Mouse (Mus musculus): ENCODE data around the gene Mef2b. TPM values are rescaled to one million over a fixed set of nuclear protein-coding genes. Genes with fewer than 3 reads are reported as not detected.
A peak's percentile ranks its signal among the peaks of the same experiment; 100 is the strongest.

Mef2b gene
- polyA plus RNA-seq, 1 experiment from 2014 or later: 0.28 TPM

DNA sequence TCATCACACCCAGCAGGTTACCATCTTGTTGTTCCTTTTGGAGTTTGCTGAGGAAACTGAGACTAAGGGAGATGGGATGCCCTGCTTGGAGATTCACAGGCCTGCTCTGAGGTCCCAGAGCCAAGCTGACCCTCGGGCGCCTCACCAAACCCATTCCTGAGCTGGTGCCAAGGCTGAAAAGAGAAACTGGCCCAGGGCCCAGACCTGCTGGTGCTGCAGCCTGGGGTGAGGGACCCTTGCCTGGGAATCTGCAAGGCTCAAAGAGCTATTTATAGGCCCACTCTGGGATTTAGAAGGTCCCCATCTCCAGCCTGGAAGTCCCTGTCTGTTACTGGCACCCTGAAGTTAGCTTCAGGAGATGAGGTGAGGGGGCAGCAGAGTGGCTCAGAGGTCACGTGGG is 11.1 kb upstream of the Mef2b start:
- peaks cover 5% of the 10 kb centered on the region; the same call in 1 of the 2 replicates for H3K4me1 ChIP-seq (replicated peaks; ENCODE audit: control insufficient read depth, insufficient read depth, low read length)
- 89% methylated on average over 3 of the region's 3 CpGs for WGBS
- ATAC-seq (ENCODE audit: low FRiP score) (no peak), DNase-seq (ENCODE audit: low spot score) (no peak)
- H3K27me3 ChIP-seq (ENCODE audit: control insufficient read depth, insufficient read depth, low read length): no peaks in the 10 kb centered on the region
- no peak overlapping the region for H3K9ac ChIP-seq (ENCODE audit: low read depth, low read length)
- H3K4me2 ChIP-seq (replicated peaks; ENCODE audit: low read depth, low read length): no peak overlapping the region
- no peak overlapping the region for H3K27ac ChIP-seq (ENCODE audit: low read depth, low read length)
- no peaks in the 10 kb centered on the region for H3K36me3 ChIP-seq (ENCODE audit: control insufficient read depth, insufficient read depth, low read length)
- no peak overlapping the region for H3K4me3 ChIP-seq (ENCODE audit: low read depth, low read length)
- H3K9me3 ChIP-seq (ENCODE audit: control insufficient read depth, low read length): no peaks in the 10 kb centered on the region

DNA sequence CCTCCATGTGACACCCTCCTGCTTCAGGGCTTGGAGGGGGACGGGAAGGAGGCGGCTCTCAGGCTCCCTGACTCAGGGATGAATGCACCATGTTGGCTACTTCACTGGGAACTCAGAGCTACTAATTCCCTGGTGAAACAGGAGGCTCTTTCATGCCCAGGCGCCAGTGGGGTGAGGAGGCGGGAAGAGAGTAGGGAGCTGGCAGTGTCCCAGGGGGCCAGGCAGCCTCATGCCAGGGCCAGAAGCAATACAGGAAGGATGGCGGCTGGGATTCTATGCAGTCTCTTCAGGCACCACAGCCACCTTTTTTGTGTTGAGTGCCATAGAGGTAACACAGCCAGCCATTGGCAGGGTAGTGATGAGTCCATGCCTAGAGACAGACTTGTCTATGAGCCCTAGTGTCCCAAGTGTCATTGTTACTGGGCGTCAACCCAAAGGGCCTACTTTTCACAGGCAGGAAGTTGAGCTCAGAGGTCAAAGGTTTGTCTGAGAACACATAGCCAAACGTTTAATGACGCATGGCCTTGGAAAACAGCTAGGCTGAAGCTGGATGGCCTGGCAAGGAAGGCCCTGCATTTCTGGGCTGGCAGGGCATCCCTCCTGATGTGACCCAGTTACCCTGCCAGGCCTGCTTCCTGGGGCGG is 10.1 kb upstream of the Mef2b start:
- 69% methylated on average over 9 of the region's 9 CpGs for WGBS

DNA sequence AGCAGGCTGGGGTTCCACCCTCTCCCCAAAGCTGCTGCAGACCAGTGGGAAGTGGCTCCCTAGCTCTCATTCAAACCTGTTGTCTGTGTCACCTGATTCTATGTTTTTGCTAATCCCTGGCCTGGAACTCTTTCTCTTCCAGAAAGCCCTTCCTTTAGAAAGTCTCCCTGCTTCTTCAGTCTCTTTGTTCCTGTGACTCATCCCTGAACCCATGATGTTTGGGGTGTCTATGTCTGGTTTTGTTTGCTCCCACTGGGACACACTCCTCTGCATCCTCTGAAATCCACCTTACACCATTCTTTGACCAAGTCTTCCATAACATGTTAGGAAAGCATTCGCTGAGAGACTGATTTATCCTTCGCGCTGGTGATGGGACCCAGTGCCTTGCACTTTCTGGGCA is 9.4 kb upstream of the Mef2b start:
- Histone ChIP-seq H3K4me2 (replicated peaks; ENCODE audit: low read depth, low read length) (no peak overlapping the region), H3K9me3 (ENCODE audit: control insufficient read depth, low read length) (no peaks in the 10 kb centered on the region), H3K27ac (ENCODE audit: low read depth, low read length) (no peak overlapping the region), H3K27me3 (ENCODE audit: control insufficient read depth, insufficient read depth, low read length) (no peaks in the 10 kb centered on the region), H3K9ac (ENCODE audit: low read depth, low read length) (no peak overlapping the region), H3K4me1 (replicated peaks; ENCODE audit: control insufficient read depth, insufficient read depth, low read length) (peaks cover 5% of the 10 kb centered on the region; the same call in 1 of the 2 replicates), H3K4me3 (ENCODE audit: low read depth, low read length) (no peak overlapping the region), H3K36me3 (ENCODE audit: control insufficient read depth, insufficient read depth, low read length) (0 out of 2 replicates have a peak, but pooled peaks cover 4% of the 10 kb centered on the region)
- ATAC-seq (ENCODE audit: low FRiP score) (no peak), DNase-seq (ENCODE audit: low spot score) (no peak)
- 86% methylated on average over 3 of the region's 3 CpGs for WGBS

More for the DNA sequence above, 10.1 kb upstream of the Mef2b start:
- H3K9ac ChIP-seq (ENCODE audit: low read depth, low read length): no peak overlapping the region
- ATAC-seq (ENCODE audit: low FRiP score) (no peak), DNase-seq (ENCODE audit: low spot score) (no peak)
- no peak overlapping the region for H3K4me3 ChIP-seq (ENCODE audit: low read depth, low read length)
- no peaks in the 10 kb centered on the region for H3K9me3 ChIP-seq (ENCODE audit: control insufficient read depth, low read length)
- H3K36me3 ChIP-seq (ENCODE audit: control insufficient read depth, insufficient read depth, low read length): no peaks in the 10 kb centered on the region
- no peak overlapping the region for H3K27ac ChIP-seq (ENCODE audit: low read depth, low read length)
- H3K27me3 ChIP-seq (ENCODE audit: control insufficient read depth, insufficient read depth, low read length): no peaks in the 10 kb centered on the region
- H3K4me1 ChIP-seq (replicated peaks; ENCODE audit: control insufficient read depth, insufficient read depth, low read length): peaks cover 5% of the 10 kb centered on the region; the same call in 1 of the 2 replicates
- no peak overlapping the region for H3K4me2 ChIP-seq (replicated peaks; ENCODE audit: low read depth, low read length)

DNA sequence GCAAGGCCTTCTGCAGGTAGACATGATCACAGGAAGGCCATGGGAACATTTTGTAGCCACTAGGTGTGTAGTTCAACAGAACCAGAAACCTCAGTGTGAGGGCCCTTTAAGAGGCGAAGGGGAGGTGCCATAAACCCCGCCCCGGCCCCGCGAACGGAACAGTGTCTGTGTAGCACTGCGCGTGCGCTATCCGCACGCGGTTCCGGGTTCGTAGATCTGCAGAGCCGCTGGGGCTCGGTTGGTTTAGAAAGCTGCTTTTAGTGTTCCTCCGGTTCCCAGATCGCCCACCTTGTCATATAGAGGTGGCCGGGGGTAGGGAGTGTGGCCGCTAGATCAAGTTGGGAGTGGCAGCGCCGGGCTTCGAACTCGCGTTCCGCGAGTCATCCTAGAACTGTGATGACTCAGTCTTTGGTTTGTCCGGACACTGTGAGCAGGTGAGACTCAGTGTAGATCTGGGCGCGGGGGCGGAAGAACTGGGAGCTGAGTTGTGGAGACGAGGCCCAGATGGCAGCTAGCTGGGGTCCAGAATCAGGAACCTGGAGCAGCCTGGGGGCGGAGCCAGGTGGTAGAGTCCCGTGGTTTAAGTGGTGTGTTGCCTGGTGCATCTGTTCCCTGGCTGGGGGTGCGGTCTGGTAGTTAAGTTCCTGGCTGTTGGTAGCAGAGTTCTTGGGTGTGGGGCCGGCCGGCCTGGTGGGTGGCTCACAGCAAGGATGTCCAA is 8.2 kb upstream of the Mef2b start, which contains the start of gene Nr2c2ap:
Nr2c2ap (plus strand) TSS at position 168 of the 718 bp plus-strand sequence.
- Histone ChIP-seq H3K4me1 (replicated peaks; ENCODE audit: control insufficient read depth, insufficient read depth, low read length) (peaks cover 5% of the 10 kb centered on the region; the same call in 1 of the 2 replicates), H3K4me3 (ENCODE audit: low read depth, low read length) (peak within 1 kb of the TSS; percentile 79), H3K36me3 (ENCODE audit: control insufficient read depth, insufficient read depth, low read length) (0 out of 2 replicates have a peak, but pooled peaks cover 5% of the 10 kb centered on the region), H3K4me2 (replicated peaks; ENCODE audit: low read depth, low read length) (peak within 1 kb of the TSS; percentile 69), H3K9me3 (ENCODE audit: control insufficient read depth, low read length) (no peaks in the 10 kb centered on the region), H3K27ac (ENCODE audit: low read depth, low read length) (no peak within 1 kb of the TSS), H3K27me3 (ENCODE audit: control insufficient read depth, insufficient read depth, low read length) (no peaks in the 10 kb centered on the region), H3K9ac (ENCODE audit: low read depth, low read length) (peak within 1 kb of the TSS; percentile 65)
- WGBS: 1% methylated on average over 37 of the region's 37 CpGs
- peak; percentile 83 for ATAC-seq (ENCODE audit: low FRiP score)
- peak; percentile 93 for DNase-seq (ENCODE audit: low spot score)

DNA sequence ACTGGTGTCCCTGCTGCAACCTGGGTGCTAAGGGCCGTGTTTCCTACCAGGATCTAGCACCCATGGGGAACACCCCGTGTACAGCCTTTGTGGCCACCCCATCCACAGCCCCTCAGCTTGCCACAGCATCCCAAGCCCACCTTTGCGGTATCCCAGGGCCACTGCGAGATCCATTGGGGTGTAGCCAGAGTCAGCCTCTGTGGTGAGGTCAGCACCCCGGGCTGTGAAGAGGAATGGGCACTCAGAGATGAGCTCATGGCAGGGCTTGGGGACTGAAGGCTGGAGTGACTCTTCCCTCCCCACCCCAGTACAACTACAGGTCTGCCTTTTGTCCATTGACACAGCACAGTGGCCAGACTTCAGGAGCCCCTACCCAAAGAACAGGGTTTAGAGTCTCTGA is 5.4 kb upstream of the Mef2b start:
- Histone ChIP-seq H3K9me3 (ENCODE audit: control insufficient read depth, low read length) (no peaks in the 10 kb centered on the region), H3K4me3 (ENCODE audit: low read depth, low read length) (no peak overlapping the region), H3K36me3 (ENCODE audit: control insufficient read depth, insufficient read depth, low read length) (0 out of 2 replicates have a peak, but pooled peaks cover 6% of the 10 kb centered on the region), H3K4me2 (replicated peaks; ENCODE audit: low read depth, low read length) (no peak overlapping the region), H3K9ac (ENCODE audit: low read depth, low read length) (no peak overlapping the region), H3K4me1 (replicated peaks; ENCODE audit: control insufficient read depth, insufficient read depth, low read length) (peaks cover 5% of the 10 kb centered on the region; the same call in 1 of the 2 replicates), H3K27me3 (ENCODE audit: control insufficient read depth, insufficient read depth, low read length) (no peaks in the 10 kb centered on the region), H3K27ac (ENCODE audit: low read depth, low read length) (no peak overlapping the region)
- DNase-seq (ENCODE audit: low spot score) (no peak), ATAC-seq (ENCODE audit: low FRiP score) (no peak)
- 91% methylated on average over 5 of the region's 5 CpGs for WGBS

DNA sequence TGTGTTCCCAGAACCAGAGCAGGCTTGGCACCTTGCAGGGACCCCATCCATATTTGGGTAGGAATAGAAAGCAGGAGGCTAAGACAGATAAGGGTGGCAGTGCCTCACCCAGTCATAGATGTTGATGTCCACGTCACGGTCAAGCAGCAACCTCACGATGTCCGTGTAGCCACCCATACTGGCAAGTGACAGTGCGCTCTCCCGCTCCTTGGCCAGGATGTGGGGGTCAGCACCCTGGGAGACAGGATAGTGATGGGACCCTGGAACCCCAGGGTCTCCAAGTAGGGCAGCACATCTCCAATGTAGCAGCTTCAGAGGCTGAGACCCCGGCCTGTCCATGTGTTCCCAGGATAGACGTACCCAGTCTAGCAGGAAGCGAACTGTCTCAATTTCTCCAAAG is 4.6 kb upstream of the Mef2b start:
- Histone ChIP-seq H3K4me3 (ENCODE audit: low read depth, low read length) (no peak overlapping the region), H3K9ac (ENCODE audit: low read depth, low read length) (no peak overlapping the region), H3K4me2 (replicated peaks; ENCODE audit: low read depth, low read length) (no peak overlapping the region), H3K27me3 (ENCODE audit: control insufficient read depth, insufficient read depth, low read length) (no peaks in the 10 kb centered on the region), H3K4me1 (replicated peaks; ENCODE audit: control insufficient read depth, insufficient read depth, low read length) (peaks cover 5% of the 10 kb centered on the region; the same call in 1 of the 2 replicates), H3K9me3 (ENCODE audit: control insufficient read depth, low read length) (no peaks in the 10 kb centered on the region), H3K36me3 (ENCODE audit: control insufficient read depth, insufficient read depth, low read length) (0 out of 2 replicates have a peak, but pooled peaks cover 6% of the 10 kb centered on the region), H3K27ac (ENCODE audit: low read depth, low read length) (no peak overlapping the region)
- WGBS: 88% methylated on average over 9 of the region's 9 CpGs
- ATAC-seq (ENCODE audit: low FRiP score): no peak
- no peak for DNase-seq (ENCODE audit: low spot score)

DNA sequence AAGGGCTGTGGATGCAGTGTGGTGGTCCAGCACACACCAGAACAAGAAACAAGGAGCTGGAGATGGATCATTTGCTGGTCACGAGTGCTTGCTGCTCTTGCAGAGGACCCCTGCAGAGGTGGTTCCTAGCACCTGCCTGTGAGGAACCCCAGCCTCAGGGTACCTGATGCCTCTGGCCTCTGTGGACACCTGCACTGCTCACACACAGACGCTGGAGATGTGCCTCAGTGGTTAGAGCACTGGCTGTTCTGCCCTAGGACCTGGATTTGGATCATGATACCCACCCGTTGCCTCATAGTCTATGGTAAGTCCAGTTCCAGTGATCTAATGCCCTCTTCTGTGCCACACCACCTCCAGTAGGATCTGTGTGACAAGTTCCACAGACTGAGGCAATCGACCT is 2.9 kb upstream of the Mef2b start:
- Histone ChIP-seq H3K36me3 (ENCODE audit: control insufficient read depth, insufficient read depth, low read length) (0 out of 2 replicates have a peak, but pooled peaks cover 6% of the 10 kb centered on the region), H3K9me3 (ENCODE audit: control insufficient read depth, low read length) (no peaks in the 10 kb centered on the region), H3K4me1 (replicated peaks; ENCODE audit: control insufficient read depth, insufficient read depth, low read length) (peaks cover 12% of the 10 kb centered on the region; the same call in 1 of the 2 replicates), H3K27me3 (ENCODE audit: control insufficient read depth, insufficient read depth, low read length) (no peaks in the 10 kb centered on the region), H3K4me3 (ENCODE audit: low read depth, low read length) (no peak overlapping the region), H3K4me2 (replicated peaks; ENCODE audit: low read depth, low read length) (no peak overlapping the region), H3K27ac (ENCODE audit: low read depth, low read length) (no peak overlapping the region), H3K9ac (ENCODE audit: low read depth, low read length) (no peak overlapping the region)
- DNase-seq (ENCODE audit: low spot score) (no peak), ATAC-seq (ENCODE audit: low FRiP score) (no peak)
- WGBS: 86% methylated on average over 4 of the region's 4 CpGs

DNA sequence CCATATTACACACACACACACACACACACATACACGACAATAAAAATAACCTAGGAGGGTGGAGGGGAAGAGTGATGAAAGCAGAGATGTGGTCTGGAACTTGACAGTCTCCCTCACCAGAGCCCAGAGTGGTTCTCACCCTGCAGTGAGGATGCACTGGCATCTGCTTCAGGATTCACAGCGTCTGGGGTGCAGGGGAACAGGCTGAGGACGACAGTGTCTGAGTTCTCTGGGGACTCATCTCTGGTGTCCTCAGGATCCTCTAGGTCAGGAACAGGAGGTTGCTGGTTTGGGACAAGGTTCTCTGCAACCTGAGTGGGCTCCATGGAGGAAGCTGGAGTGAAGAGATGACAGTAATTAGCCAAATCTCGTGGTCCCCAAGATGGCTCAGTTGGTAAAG is 1.6 kb upstream of the Mef2b start:
- Histone ChIP-seq H3K36me3 (ENCODE audit: control insufficient read depth, insufficient read depth, low read length) (0 out of 2 replicates have a peak, but pooled peaks cover 6% of the 10 kb centered on the region), H3K4me3 (ENCODE audit: low read depth, low read length) (no peak overlapping the region), H3K9ac (ENCODE audit: low read depth, low read length) (no peak overlapping the region), H3K27me3 (ENCODE audit: control insufficient read depth, insufficient read depth, low read length) (no peaks in the 10 kb centered on the region), H3K4me2 (replicated peaks; ENCODE audit: low read depth, low read length) (peak overlapping the region; percentile 64; the same call in 1 of the 2 replicates), H3K27ac (ENCODE audit: low read depth, low read length) (no peak overlapping the region), H3K4me1 (replicated peaks; ENCODE audit: control insufficient read depth, insufficient read depth, low read length) (peaks cover 8% of the 10 kb centered on the region; the same call in 1 of the 2 replicates), H3K9me3 (ENCODE audit: control insufficient read depth, low read length) (no peaks in the 10 kb centered on the region)
- no peak for DNase-seq (ENCODE audit: low spot score)
- WGBS: 77% methylated on average over 4 of the region's 4 CpGs
- ATAC-seq (ENCODE audit: low FRiP score): no peak
